Mouse (Mus musculus) kidney, adult 2 months (tissue): ENCODE data around the gene Manba. TPM values are rescaled to one million over a fixed set of nuclear protein-coding genes. Genes with fewer than 3 reads are reported as not detected.
"Not testable (repeated sequence)": the region's sequence is repeated elsewhere in the genome, so short reads cannot be mapped to it uniquely, and the experiment has no call there.

Experiments
- DNase-seq: peaks from one replicate; pipeline ENCODE4 v3.0.0; 2021
- H3K27ac ChIP-seq: fragments of 200-500 bp; 2 replicates; pipeline ENCODE4 v1.5.1; 2012; ENCODE audit warnings: low read depth, low read length, control low read depth, inconsistent platforms; ENCODE audit not compliant: insufficient read depth
- H3K27me3 ChIP-seq: fragments of 200-500 bp; replicated peaks from 2 replicates; pipeline ENCODE4 v1.6.1; 2012; ENCODE audit warnings: mild to moderate bottlenecking, moderate library complexity, low read length, inconsistent platforms; ENCODE audit not compliant: control insufficient read depth, insufficient read depth
- H3K36me3 ChIP-seq: fragments of 200-500 bp; 2 replicates; pipeline ENCODE4 v1.6.1; 2012; ENCODE audit warnings: mild to moderate bottlenecking, moderate library complexity, low read length, inconsistent platforms; ENCODE audit not compliant: control insufficient read depth, insufficient read depth
- H3K4me1 ChIP-seq: fragments of 200-500 bp; 2 replicates; pipeline ENCODE4 v1.6.1; 2011; ENCODE audit warnings: low read length; ENCODE audit not compliant: control insufficient read depth, insufficient read depth
- H3K4me3 ChIP-seq: fragments of 200-500 bp; 2 replicates; pipeline ENCODE4 v1.5.1; 2011; ENCODE audit warnings: mild to moderate bottlenecking, low read depth, low read length, control low read depth; ENCODE audit not compliant: insufficient read depth
- CTCF ChIP-seq: fragments of 200-500 bp; conservative IDR thresholded peaks from 2 replicates; pipeline ENCODE4 v1.5.1; 2011; ENCODE audit warnings: low read depth, mild to moderate bottlenecking, control low read depth, low read length, moderate library complexity, mixed read lengths; ENCODE audit not compliant: insufficient read depth, insufficient read length
- POLR2A ChIP-seq: fragments of 200-500 bp; IDR thresholded peaks from one replicate; pipeline ENCODE4 v1.6.1; 2011; ENCODE audit warnings: low read depth, low read length, control low read depth
- WGBS: fragments of 180-500 bp; shearing (Covaris S2); methylation state at CpG from one replicate; pipeline ENCODE4 v1.1.7; 2018; 5-methylcytosine and 5-hydroxymethylcytosine counted together
- polyA plus RNA-seq: library from polyadenylated mRNA; depleted of rRNA; stranded (reverse); fragments of >200 nt; gene quantifications from 2 replicates; pipeline ENCODE4 v1.2.3, GENCODE M21; 2012

Gene Manba
- polyA plus RNA-seq, 1 experiment: 25.8 TPM

DNA sequence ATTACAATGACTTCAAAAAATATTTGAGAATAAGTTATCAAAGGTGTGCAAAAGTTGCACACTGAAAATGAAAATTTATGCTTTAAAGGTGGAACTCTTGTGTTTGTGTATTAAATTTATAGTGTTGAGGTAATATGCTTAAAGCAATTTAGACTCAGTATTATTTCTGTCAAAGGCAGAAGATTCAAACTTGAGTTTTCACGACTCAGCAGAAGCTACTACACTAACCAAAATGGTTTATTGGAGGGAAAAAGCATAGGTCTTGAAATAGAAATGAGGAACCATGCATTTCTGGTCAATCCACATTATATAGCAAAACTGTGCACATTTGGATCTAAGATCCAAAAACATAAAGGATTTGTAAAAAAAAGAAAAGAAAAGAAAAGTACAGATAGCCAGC lies 14.6 kb upstream of the Manba start:
- no peak for DNase-seq
- no peak for TF ChIP-seq CTCF
- H3K4me1 ChIP-seq: peaks cover 3% of the 10 kb centered on the region; the same call in 1 of the 2 replicates
- no peak overlapping the region for H3K4me3 ChIP-seq
- no peak overlapping the region for H3K27ac ChIP-seq
- H3K27me3 ChIP-seq: no peaks in the 10 kb centered on the region
- WGBS: 58% methylated on average over 1 of the region's 1 CpGs
- no peaks in the 10 kb centered on the region; the same call in 1 of the 2 replicates for H3K36me3 ChIP-seq

DNA sequence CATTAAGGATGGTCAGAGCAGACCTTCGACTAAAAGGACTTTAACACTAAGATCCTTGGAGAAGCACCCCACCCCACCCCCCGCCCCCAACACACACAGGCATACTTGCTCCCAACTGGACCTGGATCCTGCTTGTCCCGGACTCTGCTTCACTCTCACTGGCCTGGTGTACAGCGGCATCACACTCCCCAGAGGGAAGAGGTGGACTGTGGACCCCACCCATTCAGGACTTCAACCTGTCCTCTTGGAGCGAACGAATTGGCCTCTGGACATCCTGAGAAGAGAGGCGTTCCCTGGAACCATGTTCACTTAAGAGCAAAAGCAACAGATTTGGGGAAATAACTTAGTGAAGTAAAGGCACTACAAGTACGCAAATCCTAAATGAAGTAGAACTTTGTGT lies 10.4 kb upstream of the Manba start:
- Histone ChIP-seq H3K4me3 (no peak overlapping the region), H3K27me3 (no peaks in the 10 kb centered on the region), H3K36me3 (no peaks in the 10 kb centered on the region), H3K4me1 (no peaks in the 10 kb centered on the region; the same call in 1 of the 2 replicates), H3K27ac (peak overlapping the region; percentile 70)
- TF ChIP-seq CTCF (no peak), POLR2A (no peak)
- peak; percentile 81 for DNase-seq
- WGBS: 59% methylated on average over 8 of the region's 8 CpGs

GRCm38 (mm10) chr3:135476286-135476685 lies 9.1 kb upstream of the Manba start:
- Histone ChIP-seq H3K4me3 (no peak overlapping the region), H3K27ac (no peak overlapping the region), H3K27me3 (no peaks in the 10 kb centered on the region), H3K36me3 (no peaks in the 10 kb centered on the region), H3K4me1 (peaks cover 2% of the 10 kb centered on the region; the same call in 1 of the 2 replicates)
- 77% methylated on average over 6 of the region's 6 CpGs for WGBS
- DNase-seq: no peak
- TF ChIP-seq POLR2A (no peak), CTCF (no peak)

DNA sequence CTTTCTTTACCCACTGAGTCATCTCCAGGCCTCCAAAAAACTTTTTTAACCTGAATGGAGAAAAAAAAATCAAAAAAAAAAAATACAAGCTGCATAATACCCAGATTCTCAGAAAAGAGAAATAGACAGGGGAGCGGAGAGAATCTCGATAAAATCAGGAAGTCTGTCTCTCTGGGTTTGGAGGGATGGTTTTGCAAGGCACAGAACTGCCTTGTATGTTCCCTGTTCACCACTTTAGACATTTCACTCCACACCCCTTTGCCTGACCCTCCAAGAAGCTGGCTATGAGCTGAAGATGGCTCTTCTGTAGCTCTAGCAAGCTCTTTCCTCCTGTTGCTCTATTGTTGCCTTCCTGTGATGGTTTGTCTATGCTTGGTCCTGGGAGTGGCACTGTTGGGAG lies 8.4 kb upstream of the Manba start:
- TF ChIP-seq POLR2A (no peak), CTCF (no peak)
- no peaks in the 10 kb centered on the region for H3K36me3 ChIP-seq
- H3K4me1 ChIP-seq: peaks cover 8% of the 10 kb centered on the region; the same call in 1 of the 2 replicates
- H3K27me3 ChIP-seq: no peaks in the 10 kb centered on the region
- H3K4me3 ChIP-seq: no peak overlapping the region
- H3K27ac ChIP-seq: no peak overlapping the region
- 98% methylated on average over 2 of the region's 2 CpGs for WGBS
- DNase-seq: no peak

DNA sequence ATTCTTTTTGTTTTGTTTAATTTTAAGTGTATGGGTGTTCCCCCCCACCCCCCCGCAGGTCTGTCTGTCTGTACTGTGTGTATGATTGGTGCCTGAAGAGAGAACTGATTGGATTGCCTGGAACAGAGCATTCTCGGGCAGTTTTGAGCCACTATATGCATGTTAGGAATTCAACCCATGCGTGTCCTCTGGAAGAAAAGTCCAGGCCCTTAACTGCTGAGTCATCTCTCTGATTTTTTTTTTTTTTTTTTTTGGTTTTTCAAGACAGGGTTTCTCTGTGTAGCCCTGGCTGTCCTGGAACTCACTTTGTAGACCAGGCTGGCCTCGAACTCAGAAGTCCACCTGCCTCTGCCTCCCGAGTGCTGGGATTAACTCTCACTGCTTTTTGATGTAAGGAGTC lies 6.3 kb upstream of the Manba start:
- not testable (repeated sequence) for H3K36me3 ChIP-seq, H3K27ac ChIP-seq, H3K4me3 ChIP-seq, DNase-seq, H3K27me3 ChIP-seq
- H3K4me1 ChIP-seq: peaks cover 13% of the 10 kb centered on the region; the same call in 1 of the 2 replicates
- 67% methylated on average over 5 of the region's 5 CpGs for WGBS

DNA sequence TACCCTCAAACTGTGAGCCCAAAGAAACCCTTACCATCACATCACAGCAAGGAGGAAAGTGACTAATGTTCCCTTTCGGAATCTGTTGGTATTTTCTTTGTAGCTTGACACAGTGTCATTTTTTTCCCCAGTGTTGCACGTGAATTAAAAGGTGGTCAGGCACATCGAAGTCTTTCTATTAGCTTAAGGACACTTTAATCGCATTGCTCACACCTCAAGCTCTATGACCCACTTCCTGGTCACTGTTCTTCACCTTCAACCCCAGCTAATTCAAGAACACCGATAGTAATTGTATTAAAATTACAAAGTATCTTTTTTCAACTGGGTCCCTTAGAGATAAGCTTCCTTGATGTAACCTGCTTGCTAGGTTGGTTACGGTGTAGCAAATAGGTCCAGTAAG lies 4.6 kb upstream of the Manba start:
- DNase-seq: no peak
- Histone ChIP-seq H3K36me3 (no peaks in the 10 kb centered on the region), H3K4me3 (no peak overlapping the region), H3K27ac (no peak overlapping the region), H3K4me1 (peaks cover 13% of the 10 kb centered on the region; the same call in 1 of the 2 replicates), H3K27me3 (no peaks in the 10 kb centered on the region)
- WGBS: 69% methylated on average over 6 of the region's 6 CpGs
- TF ChIP-seq CTCF (no peak), POLR2A (no peak)

DNA sequence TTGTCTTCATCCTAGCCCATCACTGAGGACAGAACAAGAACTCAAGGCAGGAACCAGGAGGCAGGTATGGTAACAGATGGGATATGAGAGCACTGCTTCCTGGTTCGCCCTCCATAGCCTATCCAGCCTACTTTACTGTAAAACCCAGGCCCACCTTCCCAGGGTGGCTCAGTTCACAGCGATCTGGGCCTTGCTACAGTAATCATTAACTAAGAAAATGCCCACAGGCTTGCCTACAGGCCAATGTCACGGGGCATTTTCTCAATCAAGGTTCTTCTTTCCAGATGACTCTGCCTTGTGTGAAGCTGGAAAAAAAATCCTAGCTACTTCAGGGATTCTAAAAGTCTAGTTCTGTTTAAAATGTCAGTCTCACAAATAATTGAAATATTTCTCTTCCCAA lies 3.8 kb upstream of the Manba start:
- Histone ChIP-seq H3K4me3 (no peak overlapping the region), H3K27ac (peak overlapping the region; percentile 86), H3K27me3 (no peaks in the 10 kb centered on the region), H3K36me3 (no peaks in the 10 kb centered on the region), H3K4me1 (peaks cover 13% of the 10 kb centered on the region; the same call in 1 of the 2 replicates)
- WGBS: 63% methylated on average over 3 of the region's 3 CpGs
- TF ChIP-seq CTCF (no peak), POLR2A (no peak)
- DNase-seq: peak; percentile 77

- H3K27ac ChIP-seq: peak overlapping the region; percentile 52; the same call in 1 of the 2 replicates
- 89% methylated on average over 15 of the region's 15 CpGs for WGBS
- H3K4me3 ChIP-seq: peak overlapping the region; percentile 85
Observed at GRCm38 (mm10) chr3:135484650-135485049, 761 bp upstream of the Manba start.

More at GRCm38 (mm10) chr3:135484650-135485049, 761 bp upstream of the Manba start:
- H3K4me1 ChIP-seq: peaks cover 15% of the 10 kb centered on the region; the same call in 1 of the 2 replicates
- DNase-seq, H3K27me3 ChIP-seq, H3K36me3 ChIP-seq: not testable (repeated sequence)
